Mouse (Mus musculus) MEL (cell line): Measurements from ENCODE around the gene Vstm4. TPM values are rescaled to one million over a fixed set of nuclear protein-coding genes. Genes with fewer than 3 reads are reported as not detected.

Source experiments
- DNase-seq: peaks from one replicate; pipeline ENCODE4 v3.0.0; 2011; ENCODE audit warnings: low read depth, low spot score
- H3K27ac ChIP-seq: 2 replicates; pipeline ENCODE4 v1.5.1; 2012; ENCODE audit warnings: low read depth, mild to moderate bottlenecking, control low read depth, low read length, moderate library complexity; ENCODE audit not compliant: control insufficient read depth
- H3K27me3 ChIP-seq, 2 experiments: fragments of 150-350 bp in 1 of 2; sonication (generic) in 1 of 2; 2 replicates each; pipeline ENCODE4 v1.6.1; 2012; ENCODE audit warnings: low read length in 2 of 2, mild to moderate bottlenecking in 2 of 2, improper control_type of control experiment in 1 of 2, moderate library complexity in 1 of 2; ENCODE audit not compliant: insufficient read depth in 2 of 2, control insufficient read depth in 1 of 2
- H3K36me3 ChIP-seq, 2 experiments: 2 replicates each; pipeline ENCODE4 v1.6.1; 2012 to 2014; ENCODE audit warnings: low read length in 2 of 2, improper control_type of control experiment in 1 of 2, inconsistent platforms in 1 of 2, mild to moderate bottlenecking in 1 of 2; ENCODE audit not compliant: insufficient read depth in 2 of 2, control insufficient read depth in 1 of 2
- H3K4me1 ChIP-seq, 2 experiments: fragments of 150-350 bp in 1 of 2; sonication (generic) in 1 of 2; 2 replicates each; pipeline ENCODE4 v1.6.1; 2012; ENCODE audit warnings: low read length in 2 of 2, improper control_type of control experiment in 1 of 2, mild to moderate bottlenecking in 1 of 2; ENCODE audit not compliant: insufficient read depth in 2 of 2, control insufficient read depth in 1 of 2
- H3K4me3 ChIP-seq, 2 experiments: fragments of 150-350 bp in 1 of 2; sonication (generic) in 1 of 2; 2 replicates each; pipeline ENCODE4 v1.5.1; 2012; ENCODE audit warnings: low read depth in 2 of 2, low read length in 2 of 2, mild to moderate bottlenecking in 2 of 2, moderate library complexity in 2 of 2, control low read depth in 1 of 2, improper control_type of control experiment in 1 of 2; ENCODE audit not compliant: control insufficient read depth in 1 of 2, insufficient read depth in 1 of 2
- H3K79me2 ChIP-seq: 2 replicates; pipeline ENCODE4 v1.6.1; 2012; ENCODE audit warnings: mild to moderate bottlenecking, low read length, moderate library complexity; ENCODE audit not compliant: control insufficient read depth, poor library complexity, insufficient read depth
- H3K9ac ChIP-seq: 2 replicates; pipeline ENCODE4 v1.6.1; 2012; ENCODE audit warnings: low read depth, mild to moderate bottlenecking, control low read depth, low read length, moderate library complexity; ENCODE audit not compliant: control insufficient read depth, poor library complexity, severe bottlenecking
- H3K9me3 ChIP-seq: fragments of 150-350 bp; sonication (generic); replicated peaks from 2 replicates; pipeline ENCODE4 v1.6.1; 2012; ENCODE audit warnings: mild to moderate bottlenecking, low read length, improper control_type of control experiment, moderate library complexity; ENCODE audit not compliant: insufficient read depth
- CHD1 ChIP-seq: IDR thresholded peaks from 2 replicates; pipeline ENCODE4 v1.6.1; 2012; ENCODE audit warnings: low read depth, mild to moderate bottlenecking, inconsistent platforms, low read length, improper control_type of control experiment
- CHD2 ChIP-seq: IDR thresholded peaks from 2 replicates; pipeline ENCODE4 v1.6.1; 2011; ENCODE audit warnings: low read length, improper control_type of control experiment
- CTCF ChIP-seq, 3 experiments: IDR thresholded peaks in 2 of 3; conservative IDR thresholded peaks in 1 of 3; 2 replicates each; pipeline ENCODE4 v1.5.1; 2011 to 2012; ENCODE audit warnings: low read length in 3 of 3, low read depth in 2 of 3, mild to moderate bottlenecking in 2 of 3, improper control_type of control experiment in 1 of 3, inconsistent platforms in 1 of 3, mixed read lengths in 1 of 3, moderate library complexity in 1 of 3; ENCODE audit not compliant: control insufficient read depth in 1 of 3, insufficient read depth in 1 of 3, poor library complexity in 1 of 3, severe bottlenecking in 1 of 3
- E2F4 ChIP-seq: IDR thresholded peaks from 2 replicates; pipeline ENCODE4 v1.6.1; 2011; ENCODE audit warnings: low read depth, low read length, improper control_type of control experiment, borderline replicate concordance
- ELF1 ChIP-seq: IDR thresholded peaks from 2 replicates; pipeline ENCODE4 v1.6.1; 2014; ENCODE audit warnings: low read depth, mild to moderate bottlenecking, inconsistent platforms, low read length, improper control_type of control experiment, moderate library complexity
- EP300 ChIP-seq, 2 experiments: IDR thresholded peaks; 2 replicates each; pipeline ENCODE4 v1.6.1; 2011; ENCODE audit warnings: improper control_type of control experiment in 2 of 2, low read length in 2 of 2, low read depth in 1 of 2, mild to moderate bottlenecking in 1 of 2
- GABPA ChIP-seq: IDR thresholded peaks from 2 replicates; pipeline ENCODE4 v1.6.1; 2012; ENCODE audit warnings: low read depth, mild to moderate bottlenecking, inconsistent platforms, low read length, improper control_type of control experiment, moderate library complexity
- JUND ChIP-seq: IDR thresholded peaks from 2 replicates; pipeline ENCODE4 v1.6.1; 2011; ENCODE audit warnings: low read depth, mild to moderate bottlenecking, improper control_type of control experiment, low read length
- MAFK ChIP-seq: IDR thresholded peaks from 2 replicates; pipeline ENCODE4 v1.6.1; 2011; ENCODE audit warnings: low read depth, mild to moderate bottlenecking, low read length, improper control_type of control experiment, borderline replicate concordance
- MAZ ChIP-seq: IDR thresholded peaks from 2 replicates; pipeline ENCODE4 v1.6.1; 2012; ENCODE audit warnings: low read depth, mild to moderate bottlenecking, inconsistent platforms, low read length, improper control_type of control experiment
- MXI1 ChIP-seq: IDR thresholded peaks from 2 replicates; pipeline ENCODE4 v1.6.1; 2011; ENCODE audit warnings: mild to moderate bottlenecking, low read depth, low read length, improper control_type of control experiment
- MYC ChIP-seq: IDR thresholded peaks from 2 replicates; pipeline ENCODE4 v1.6.1; 2011; ENCODE audit warnings: low read depth, mild to moderate bottlenecking, low read length, improper control_type of control experiment, moderate library complexity
- NELFE ChIP-seq: IDR thresholded peaks from 2 replicates; pipeline ENCODE4 v1.6.1; 2011; ENCODE audit warnings: low read depth, low read length, improper control_type of control experiment
- POLR2A ChIP-seq, 2 experiments: IDR thresholded peaks; 2 replicates each; pipeline ENCODE4 v1.6.1; 2011 to 2012; ENCODE audit warnings: low read length in 2 of 2, mild to moderate bottlenecking in 2 of 2, control low read depth in 1 of 2, improper control_type of control experiment in 1 of 2, low read depth in 1 of 2, moderate library complexity in 1 of 2; ENCODE audit not compliant: control insufficient read depth in 1 of 2, insufficient read depth in 1 of 2, poor library complexity in 1 of 2
- RAD21 ChIP-seq: IDR thresholded peaks from 2 replicates; pipeline ENCODE4 v1.6.1; 2011; ENCODE audit warnings: mild to moderate bottlenecking, low read depth, low read length, improper control_type of control experiment
- SIN3A ChIP-seq: IDR thresholded peaks from 2 replicates; pipeline ENCODE4 v1.6.1; 2012; ENCODE audit warnings: low read length, improper control_type of control experiment, inconsistent platforms
- TAL1 ChIP-seq: IDR thresholded peaks from 2 replicates; pipeline ENCODE4 v1.6.1; 2012; ENCODE audit warnings: mild to moderate bottlenecking, inconsistent platforms, low read length, moderate library complexity, mixed read lengths
- TBP ChIP-seq: IDR thresholded peaks from 2 replicates; pipeline ENCODE4 v1.8.0; 2011; ENCODE audit warnings: low read depth, low read length, improper control_type of control experiment
- UBTF ChIP-seq: IDR thresholded peaks from 2 replicates; pipeline ENCODE4 v1.6.1; 2012; ENCODE audit warnings: low read depth, mild to moderate bottlenecking, inconsistent platforms, low read length, improper control_type of control experiment, moderate library complexity, borderline replicate concordance; ENCODE audit not compliant: insufficient read depth
- USF1 ChIP-seq: IDR thresholded peaks from 2 replicates; pipeline ENCODE4 v1.6.1; 2014; ENCODE audit warnings: low read depth, mild to moderate bottlenecking, inconsistent platforms, low read length, improper control_type of control experiment, moderate library complexity
- ZC3H11A ChIP-seq: IDR thresholded peaks from 2 replicates; pipeline ENCODE4 v1.6.1; 2012; ENCODE audit warnings: low read depth, mild to moderate bottlenecking, inconsistent platforms, low read length, improper control_type of control experiment
- polyA plus RNA-seq, 2 experiments: library from polyadenylated mRNA; stranded (reverse) in 1 of 2; unstranded in 1 of 2; fragments of >175 nt in 1 of 2; fragments of >200 nt in 1 of 2; gene quantifications; 2 replicates each; pipeline versions ENCODE4 v1.2.1 to v1.2.4; 2012; ENCODE audit warnings: low replicate concordance in 2 of 2, low read depth in 1 of 2; ENCODE audit not compliant: insufficient read length in 2 of 2, insufficient read depth in 1 of 2, missing spikeins in 1 of 2
- total RNA-seq: library from RNA; depleted of rRNA; stranded (reverse); fragments of 300-350 nt; gene quantifications from 2 replicates; pipeline ENCODE4 v1.2.3, GENCODE M21; 2012

Gene Vstm4
- total and polyA plus RNA-seq, 3 experiments, result not detected

- Histone ChIP-seq H3K9me3 (no peaks in the 10 kb centered on the region), H3K4me3 (no peak overlapping the region), H3K27me3 (no peaks in the 10 kb centered on the region), H3K9ac (no peak overlapping the region)
- DNase-seq, result no peak
- TF ChIP-seq E2F4 (no peak), NELFE (no peak)
- TF ChIP-seq, all 39 proteins: peak for 0
- H3K36me3 ChIP-seq, result no peaks in the 10 kb centered on the region
- H3K79me2 ChIP-seq, result no peaks in the 10 kb centered on the region
- H3K27ac ChIP-seq, result no peak overlapping the region
- H3K4me1 ChIP-seq, result no peaks in the 10 kb centered on the region
Observed at GRCm38 (mm10) chr14:32880332-32880731, 23.8 kb downstream of the Vstm4 start.

GRCm38 (mm10) chr14:32881693-32882092 is 25.1 kb downstream of the Vstm4 start:
- Histone ChIP-seq H3K9ac (no peak overlapping the region), H3K27me3 (no peaks in the 10 kb centered on the region), H3K9me3 (no peaks in the 10 kb centered on the region), H3K4me1 (no peaks in the 10 kb centered on the region), H3K4me3 (no peak overlapping the region), H3K27ac (no peak overlapping the region), H3K79me2 (no peaks in the 10 kb centered on the region), H3K36me3 (no peaks in the 10 kb centered on the region)
- TF ChIP-seq GABPA (no peak), EP300 (IDR thresholded peaks at IDR 0.05; ENCODE audit: low read depth in 1 of 2, low read length in 2 of 2) (no peak), MXI1 (no peak), TBP (no peak), ZC3H11A (no peak), SIN3A (no peak), MYC (no peak), POLR2A (IDR thresholded peaks at IDR 0.05; ENCODE audit: control insufficient read depth in 1 of 2, insufficient read depth in 1 of 2, low read depth in 1 of 2, low read length in 2 of 2, poor library complexity in 1 of 2) (no peak), RAD21 (no peak), ELF1 (no peak), TAL1 (no peak), MAFK (no peak)
- DNase-seq, result no peak

GRCm38 (mm10) chr14:32888876-32889674 is 32.5 kb downstream of the Vstm4 start:
- no peak overlapping the region for H3K27ac ChIP-seq
- no peak for TF ChIP-seq CHD1
- TF ChIP-seq MAZ, result no peak
- TF ChIP-seq ELF1, result no peak
- TF ChIP-seq JUND, result no peak
- no peak for TF ChIP-seq UBTF
- TF ChIP-seq MAFK, result no peak
- no peak for TF ChIP-seq MYC
- no peak for TF ChIP-seq TAL1
- TF ChIP-seq POLR2A (IDR thresholded peaks at IDR 0.05; ENCODE audit: control insufficient read depth in 1 of 2, insufficient read depth in 1 of 2, low read depth in 1 of 2, low read length in 2 of 2, poor library complexity in 1 of 2), result no peak
- no peak for TF ChIP-seq CHD2
- TF ChIP-seq EP300 (IDR thresholded peaks at IDR 0.05; ENCODE audit: low read depth in 1 of 2, low read length in 2 of 2), result no peak
- no peak for TF ChIP-seq USF1
- TF ChIP-seq CTCF (IDR thresholded peaks at IDR 0.05 in 2 of 3, conservative IDR thresholded peaks at IDR 0.05 in 1 of 3; ENCODE audit: control insufficient read depth in 1 of 3, insufficient read depth in 1 of 3, low read depth in 2 of 3, low read length in 3 of 3, poor library complexity in 1 of 3, severe bottlenecking in 1 of 3), result no peak
- no peaks in the 10 kb centered on the region for H3K4me1 ChIP-seq
- no peak for DNase-seq
- no peak overlapping the region for H3K9ac ChIP-seq
- H3K27me3 ChIP-seq, result no peaks in the 10 kb centered on the region
- no peaks in the 10 kb centered on the region for H3K9me3 ChIP-seq
- H3K4me3 ChIP-seq, result no peak overlapping the region
- no peaks in the 10 kb centered on the region for H3K79me2 ChIP-seq
- H3K36me3 ChIP-seq, result no peaks in the 10 kb centered on the region
